Mouse (Mus musculus) limb, embryonic 13.5 days (tissue): ENCODE measurements around the gene Larp1b. TPM values are rescaled to one million over a fixed set of nuclear protein-coding genes. Genes with fewer than 3 reads are reported as not detected.
A peak's percentile ranks its signal among the peaks of the same experiment; 100 is the strongest.
"Not testable (repeated sequence)": the region's sequence is repeated elsewhere in the genome, so short reads cannot be mapped to it uniquely, and the experiment has no call there.

Experiments
- ATAC-seq: fragments of 200-750 bp; cut with Nextera tagmentation; 2 replicates; pipeline ENCODE4 v1.8.0; 2017; ENCODE audit warnings: low read depth, moderate number of reproducible peaks, moderate TSS enrichment; ENCODE audit not compliant: low FRiP score
- H3K27ac ChIP-seq: fragments of 300-500 bp; sonication (generic); 2 replicates; pipeline ENCODE4 v1.5.1; 2015; ENCODE audit warnings: inconsistent platforms, mild to moderate bottlenecking, moderate library complexity
- H3K27me3 ChIP-seq: fragments of 300-500 bp; sonication (generic); 2 replicates; pipeline ENCODE4 v1.6.1; 2015; ENCODE audit warnings: mild to moderate bottlenecking, inconsistent platforms
- H3K36me3 ChIP-seq: fragments of 300-500 bp; sonication (generic); 2 replicates; pipeline ENCODE4 v1.6.1; 2015; ENCODE audit warnings: inconsistent platforms, mild to moderate bottlenecking, moderate library complexity
- H3K4me1 ChIP-seq: fragments of 300-500 bp; sonication (generic); 2 replicates; pipeline ENCODE4 v1.6.1; 2015; ENCODE audit warnings: inconsistent platforms
- H3K4me2 ChIP-seq: fragments of 300-500 bp; sonication (generic); replicated peaks from 2 replicates; pipeline ENCODE4 v1.6.1; 2015; ENCODE audit warnings: inconsistent platforms, mild to moderate bottlenecking, moderate library complexity
- H3K4me3 ChIP-seq: fragments of 300-500 bp; sonication (generic); 2 replicates; pipeline ENCODE4 v1.5.1; 2015; ENCODE audit warnings: moderate library complexity, mild to moderate bottlenecking, inconsistent platforms
- H3K9ac ChIP-seq: fragments of 300-500 bp; sonication (generic); 2 replicates; pipeline ENCODE4 v1.6.1; 2015; ENCODE audit warnings: mild to moderate bottlenecking, inconsistent platforms
- H3K9me3 ChIP-seq: fragments of 300-500 bp; sonication (generic); 2 replicates; pipeline ENCODE4 v1.6.1; 2016; ENCODE audit warnings: inconsistent platforms
- WGBS: fragments of 180-500 bp; shearing (Covaris S2); methylation state at CpG from one replicate; pipeline ENCODE4 v1.1.7; 2015; 5-methylcytosine and 5-hydroxymethylcytosine counted together
- polyA plus RNA-seq: library from polyadenylated mRNA; unstranded; fragments of >200 nt; fragmentation: Nextera tagmentation; extraction: Ambion mirVana; gene quantifications from 2 replicates; pipeline ENCODE4 v1.2.1, GENCODE M21; 2015

Gene Larp1b
- polyA plus RNA-seq, result 1.5 and 1.6 TPM in 2 replicates

GRCm38 (mm10) chr3:40949170-40949902 is at the start of gene Larp1b:
TSS of gene Larp1b (plus strand) at chr3:40949828.
- H3K27me3 ChIP-seq, result peaks cover 43% of the 10 kb centered on the region
- H3K4me3 ChIP-seq, result peak within 1 kb of the TSS; percentile 74
- H3K9ac ChIP-seq, result peak within 1 kb of the TSS; percentile 72
- H3K36me3 ChIP-seq, result no peaks in the 10 kb centered on the region
- no peaks in the 10 kb centered on the region for H3K9me3 ChIP-seq
- ATAC-seq, result peak; percentile 97
- 0 out of 2 replicates have a peak within 1 kb of the TSS, but pooled peaks have one; percentile 28 for H3K27ac ChIP-seq
- H3K4me2 ChIP-seq, result peak within 1 kb of the TSS; percentile 99
- H3K4me1 ChIP-seq, result peaks cover 12% of the 10 kb centered on the region; the same call in 1 of the 2 replicates
- 1% methylated on average over 64 of the region's 66 CpGs for WGBS

DNA sequence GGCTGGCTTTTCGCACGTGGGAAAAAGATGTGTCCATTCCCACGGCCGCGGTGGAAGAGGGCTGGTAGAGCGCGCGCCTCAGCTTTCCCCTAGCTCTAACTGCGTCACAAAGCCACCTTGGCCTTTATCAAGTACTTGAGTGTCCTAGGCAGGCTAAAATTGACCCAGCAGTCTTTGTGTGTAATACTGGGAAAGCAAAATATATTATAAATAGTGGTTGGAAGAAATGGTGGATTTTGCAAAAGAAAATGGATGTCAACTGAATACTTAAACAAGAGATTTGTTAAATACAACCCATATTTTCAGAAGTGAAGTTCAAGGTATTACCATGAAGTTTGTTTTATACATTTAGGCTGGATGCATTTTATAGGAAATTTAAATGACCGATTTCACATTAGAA is 47.2 kb upstream of the Larp1b start, which contains the start of gene 1700034I23Rik:
TSS of gene 1700034I23Rik (minus strand) at position 101 of the 400 bp plus-strand sequence.
- H3K36me3 ChIP-seq, H3K4me1 ChIP-seq, ATAC-seq, H3K4me2 ChIP-seq, H3K9me3 ChIP-seq, H3K27me3 ChIP-seq, H3K9ac ChIP-seq, H3K4me3 ChIP-seq, H3K27ac ChIP-seq: not testable (repeated sequence)
- 93% methylated on average over 5 of the region's 10 CpGs for WGBS

DNA sequence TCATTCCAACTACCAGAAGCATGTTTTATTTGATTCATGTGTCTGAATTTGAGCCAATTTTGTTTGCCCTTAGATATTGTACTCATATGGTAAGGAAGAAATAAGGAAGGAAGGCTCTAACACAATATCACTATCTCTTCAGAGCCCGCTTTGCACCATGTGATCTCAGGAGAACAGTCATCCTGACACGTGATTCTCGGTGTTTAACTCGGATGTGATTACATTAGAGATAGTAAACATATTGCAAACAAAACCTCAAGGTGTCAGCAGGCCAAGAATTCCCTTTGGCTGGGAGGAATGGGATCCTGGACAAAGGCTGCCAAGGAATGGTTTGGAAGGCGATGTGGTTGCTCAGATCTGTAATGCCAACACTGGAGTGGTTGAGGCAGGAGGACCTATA is 11.4 kb upstream of the Larp1b start:
- Histone ChIP-seq H3K4me1 (no peaks in the 10 kb centered on the region), H3K27me3 (no peaks in the 10 kb centered on the region), H3K36me3 (peaks cover 12% of the 10 kb centered on the region), H3K4me3 (no peak overlapping the region), H3K9me3 (no peaks in the 10 kb centered on the region), H3K4me2 (no peak overlapping the region), H3K27ac (no peak overlapping the region), H3K9ac (no peak overlapping the region)
- 82% methylated on average over 5 of the region's 5 CpGs for WGBS
- ATAC-seq, result no peak

DNA sequence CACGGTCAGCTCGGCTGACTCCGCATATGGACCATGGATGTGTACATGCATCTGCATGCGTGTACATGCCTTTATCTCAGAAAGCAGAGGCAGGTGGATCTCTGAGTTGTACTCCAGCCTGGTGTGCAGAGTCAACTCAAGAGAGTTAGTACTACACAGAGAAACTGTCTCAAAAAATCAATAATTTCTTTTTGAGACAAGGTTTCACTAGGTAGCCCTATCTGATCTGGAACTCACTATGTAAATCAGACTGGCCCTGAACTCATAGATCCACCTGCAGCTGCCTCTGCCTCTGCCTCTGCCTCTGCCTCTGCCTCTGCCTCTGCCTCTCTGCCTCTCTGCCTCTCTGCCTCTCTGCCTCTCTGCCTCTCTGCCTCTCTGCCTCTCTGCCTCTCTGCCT is 11.0 kb upstream of the Larp1b start:
- WGBS, result 92% methylated on average over 4 of the region's 4 CpGs
- no peak overlapping the region for H3K9ac ChIP-seq
- H3K4me1 ChIP-seq, result no peaks in the 10 kb centered on the region
- no peak overlapping the region for H3K4me2 ChIP-seq
- H3K4me3 ChIP-seq, result no peak overlapping the region
- ATAC-seq, result no peak
- H3K27ac ChIP-seq, result no peak overlapping the region
- no peaks in the 10 kb centered on the region for H3K9me3 ChIP-seq
- H3K36me3 ChIP-seq, result peaks cover 9% of the 10 kb centered on the region
- no peaks in the 10 kb centered on the region for H3K27me3 ChIP-seq

DNA sequence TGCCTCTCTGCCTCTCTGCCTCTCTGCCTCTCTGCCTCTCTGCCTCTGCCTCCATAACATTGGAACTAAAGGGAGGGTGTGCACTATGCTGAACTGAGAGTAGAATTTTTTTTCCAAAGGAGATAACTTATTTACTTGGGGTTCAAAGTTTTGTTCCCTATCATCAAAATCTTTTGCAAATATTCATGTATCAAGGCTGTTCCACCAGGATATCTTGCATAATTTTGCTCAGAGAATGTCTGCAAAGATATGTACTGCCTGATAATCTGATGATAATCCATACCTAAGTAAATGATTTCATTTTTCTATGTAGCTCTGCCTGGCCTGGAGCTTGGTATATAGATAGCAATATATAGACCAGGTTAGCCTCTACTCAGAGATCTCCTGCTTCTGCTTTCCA is 10.6 kb upstream of the Larp1b start:
- Histone ChIP-seq H3K9me3 (no peaks in the 10 kb centered on the region), H3K4me1 (no peaks in the 10 kb centered on the region), H3K36me3 (peaks cover 5% of the 10 kb centered on the region), H3K27me3 (no peaks in the 10 kb centered on the region), H3K9ac (no peak overlapping the region), H3K4me2 (no peak overlapping the region), H3K4me3 (no peak overlapping the region), H3K27ac (no peak overlapping the region)
- ATAC-seq, result no peak

GRCm38 (mm10) chr3:40949903-40950600 is 424 bp downstream of the Larp1b start:
- WGBS, result under 1% methylated on average over 64 of the region's 118 CpGs
- H3K27ac ChIP-seq, result 0 out of 2 replicates have a peak overlapping the region, but pooled peaks have one; percentile 28

GRCm38 (mm10) chr3:40950601-40951201 is 1.1 kb downstream of the Larp1b start:
- Histone ChIP-seq H3K4me3 (peak overlapping the region; percentile 74), H3K9me3 (no peaks in the 10 kb centered on the region), H3K27me3 (peaks cover 43% of the 10 kb centered on the region), H3K36me3 (no peaks in the 10 kb centered on the region), H3K9ac (peak overlapping the region; percentile 72), H3K4me2 (peak overlapping the region; percentile 99), H3K27ac (no peak overlapping the region), H3K4me1 (peaks cover 12% of the 10 kb centered on the region; the same call in 1 of the 2 replicates)
- no peak for ATAC-seq
- under 1% methylated on average over 43 of the region's 43 CpGs for whole genome bisulfite sequencing

More at GRCm38 (mm10) chr3:40949903-40950600, 424 bp downstream of the Larp1b start:
- H3K9me3 ChIP-seq, result no peaks in the 10 kb centered on the region
- H3K4me2 ChIP-seq, result peak overlapping the region; percentile 99
- peak; percentile 1 for ATAC-seq
- H3K36me3 ChIP-seq, result no peaks in the 10 kb centered on the region
- peak overlapping the region; percentile 74 for H3K4me3 ChIP-seq
- peaks cover 12% of the 10 kb centered on the region; the same call in 1 of the 2 replicates for H3K4me1 ChIP-seq
- H3K9ac ChIP-seq, result peak overlapping the region; percentile 72
- peaks cover 43% of the 10 kb centered on the region for H3K27me3 ChIP-seq

DNA sequence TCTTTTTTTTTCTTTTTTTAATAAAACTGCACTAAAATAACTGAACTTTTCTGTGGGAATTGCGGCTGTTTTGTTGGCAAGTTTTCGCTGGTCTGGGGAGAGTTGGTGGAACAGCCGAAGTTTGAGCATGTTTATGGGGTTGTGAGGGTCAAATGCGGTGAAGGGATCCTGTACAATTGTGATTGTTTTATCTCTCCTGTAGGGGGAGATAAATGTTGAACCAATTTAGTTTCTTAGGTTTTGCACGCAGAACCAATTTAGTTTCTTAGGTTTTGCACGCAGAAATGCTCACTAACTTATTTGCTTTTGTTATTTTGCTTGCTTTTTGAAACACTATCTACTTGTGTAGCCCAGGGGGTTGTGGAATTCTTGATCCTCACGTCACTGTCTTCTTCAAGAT is 1.7 kb downstream of the Larp1b start:
- WGBS, result 15% methylated on average over 7 of the region's 7 CpGs
- H3K9ac ChIP-seq, result no peak overlapping the region
- peaks cover 43% of the 10 kb centered on the region for H3K27me3 ChIP-seq

GRCm38 (mm10) chr3:40952606-40953005 is 3.0 kb downstream of the Larp1b start:
- Histone ChIP-seq H3K9me3 (no peaks in the 10 kb centered on the region), H3K4me3 (no peak overlapping the region), H3K4me1 (peaks cover 12% of the 10 kb centered on the region; the same call in 1 of the 2 replicates), H3K36me3 (no peaks in the 10 kb centered on the region), H3K4me2 (no peak overlapping the region), H3K27ac (no peak overlapping the region), H3K27me3 (peaks cover 42% of the 10 kb centered on the region), H3K9ac (no peak overlapping the region)
- no peak for ATAC-seq

More for the DNA sequence above, 1.7 kb downstream of the Larp1b start:
- H3K27ac ChIP-seq, result no peak overlapping the region
- no peaks in the 10 kb centered on the region for H3K9me3 ChIP-seq
- ATAC-seq, result no peak
- H3K4me1 ChIP-seq, result peaks cover 12% of the 10 kb centered on the region; the same call in 1 of the 2 replicates
- peak overlapping the region; percentile 99 for H3K4me2 ChIP-seq
- no peaks in the 10 kb centered on the region for H3K36me3 ChIP-seq
- peak overlapping the region; percentile 74 for H3K4me3 ChIP-seq

DNA sequence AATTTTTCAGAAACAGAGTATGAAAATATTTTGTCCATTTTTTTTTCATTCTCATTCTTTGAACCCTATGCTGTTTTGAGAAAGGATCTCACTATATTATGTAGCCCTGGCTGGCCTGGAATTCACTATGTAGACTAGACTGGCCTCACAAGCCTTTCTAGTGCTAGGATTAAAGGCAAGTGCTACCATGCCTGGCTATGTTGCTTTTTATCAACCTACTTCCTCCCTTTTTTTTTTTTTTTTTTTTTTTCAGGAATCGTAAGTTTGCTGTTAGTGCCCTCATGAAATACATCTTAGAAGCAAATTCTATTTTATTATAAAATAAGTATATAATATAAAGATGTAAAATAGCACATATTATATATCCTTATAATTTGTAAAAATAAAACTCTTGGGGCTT is 5.2 kb downstream of the Larp1b start:
- no peak overlapping the region for H3K4me3 ChIP-seq
- ATAC-seq, result no peak
- no peaks in the 10 kb centered on the region for H3K9me3 ChIP-seq
- H3K9ac ChIP-seq, result no peak overlapping the region
- H3K27me3 ChIP-seq, result peaks cover 25% of the 10 kb centered on the region
- H3K4me1 ChIP-seq, result peaks cover 12% of the 10 kb centered on the region; the same call in 1 of the 2 replicates
- WGBS, result 69% methylated on average over 1 of the region's 1 CpGs
- no peaks in the 10 kb centered on the region for H3K36me3 ChIP-seq
- H3K27ac ChIP-seq, result no peak overlapping the region
- H3K4me2 ChIP-seq, result no peak overlapping the region

- H3K4me2 ChIP-seq, result no peak overlapping the region
- no peak overlapping the region for H3K9ac ChIP-seq
- no peak for ATAC-seq
- H3K4me3 ChIP-seq, result no peak overlapping the region
- no peaks in the 10 kb centered on the region for H3K27me3 ChIP-seq
- H3K9me3 ChIP-seq, result no peaks in the 10 kb centered on the region
- H3K36me3 ChIP-seq, result no peaks in the 10 kb centered on the region
- H3K4me1 ChIP-seq, result no peaks in the 10 kb centered on the region
- H3K27ac ChIP-seq, result no peak overlapping the region
These were observed 9.2 kb downstream of the Larp1b start for GRCm38 (mm10) chr3:40958831-40959230.

GRCm38 (mm10) chr3:40980758-40981157 is 31.1 kb downstream of the Larp1b start:
- no peak overlapping the region for H3K4me2 ChIP-seq
- H3K9me3 ChIP-seq, result no peaks in the 10 kb centered on the region
- no peak overlapping the region for H3K9ac ChIP-seq
- no peaks in the 10 kb centered on the region for H3K4me1 ChIP-seq
- ATAC-seq, result no peak
- H3K27ac ChIP-seq, result no peak overlapping the region
- H3K36me3 ChIP-seq, result no peaks in the 10 kb centered on the region
- no peak overlapping the region for H3K4me3 ChIP-seq
- no peaks in the 10 kb centered on the region for H3K27me3 ChIP-seq
